Mouse (Mus musculus) hindbrain, embryonic 14.5 days (tissue): ENCODE results near the gene Enkur. TPM values are rescaled to one million over a fixed set of nuclear protein-coding genes. Genes with fewer than 3 reads are reported as not detected.
"Not testable (repeated sequence)": the region's sequence is repeated elsewhere in the genome, so short reads cannot be mapped to it uniquely, and the experiment has no call there.

Experiments used
- ATAC-seq: fragments of 200-750 bp; cut with Nextera tagmentation; 2 replicates; pipeline ENCODE4 v1.8.0; 2017; ENCODE audit warnings: moderate number of reproducible peaks, mild to moderate bottlenecking, moderate TSS enrichment, moderate library complexity; ENCODE audit not compliant: low FRiP score
- DNase-seq: peaks from one replicate; pipeline ENCODE4 v3.0.0-alpha.2; 2015; ENCODE audit warnings: low spot score
- H3K27ac ChIP-seq: fragments of 300-500 bp; sonication (generic); 2 replicates; pipeline ENCODE4 v1.5.1; 2014; ENCODE audit warnings: mild to moderate bottlenecking, moderate library complexity
- H3K27me3 ChIP-seq: fragments of 300-500 bp; sonication (generic); 2 replicates; pipeline ENCODE4 v1.6.1; 2014; ENCODE audit warnings: mild to moderate bottlenecking, low read length, mixed read lengths; ENCODE audit not compliant: control insufficient read depth, insufficient read depth
- H3K36me3 ChIP-seq: fragments of 300-500 bp; sonication (generic); replicated peaks from 2 replicates; pipeline ENCODE4 v1.6.1; 2014; ENCODE audit not compliant: control insufficient read depth, insufficient read depth
- H3K4me1 ChIP-seq: fragments of 300-500 bp; sonication (generic); replicated peaks from 2 replicates; pipeline ENCODE4 v1.6.1; 2014; ENCODE audit warnings: antibody characterized with exemption, low read length, mixed read lengths; ENCODE audit not compliant: control insufficient read depth, insufficient read depth
- H3K4me2 ChIP-seq: fragments of 300-500 bp; sonication (generic); replicated peaks from 2 replicates; pipeline ENCODE4 v1.6.1; 2014; ENCODE audit warnings: mild to moderate bottlenecking, moderate library complexity
- H3K4me3 ChIP-seq: fragments of 300-500 bp; sonication (generic); replicated peaks from 2 replicates; pipeline ENCODE4 v1.5.1; 2014; ENCODE audit warnings: mild to moderate bottlenecking, low read length
- H3K9ac ChIP-seq: fragments of 300-500 bp; sonication (generic); 2 replicates; pipeline ENCODE4 v1.6.1; 2014
- H3K9me3 ChIP-seq: fragments of 300-500 bp; sonication (generic); 2 replicates; pipeline ENCODE4 v1.6.1; 2016; ENCODE audit warnings: low read length; ENCODE audit not compliant: control insufficient read depth
- WGBS: fragments of 180-500 bp; shearing (Covaris S2); extraction: QIAGEN DNeasy Blood & Tissue Kit; methylation state at CpG from one replicate; pipeline ENCODE4 v1.1.7; 2014; 5-methylcytosine and 5-hydroxymethylcytosine counted together
- polyA plus RNA-seq: library from polyadenylated mRNA; unstranded; fragments of >200 nt; fragmentation: Nextera tagmentation; extraction: Ambion mirVana; gene quantifications from 2 replicates; pipeline ENCODE4 v1.2.1, GENCODE M21; 2014

Gene Enkur
- 5.3 and 7.9 TPM in 2 replicates for polyA plus RNA-seq

GRCm38 (mm10) chr2:21204912-21205830 is at the start of gene Enkur, which contains the start of gene Thnsl1:
Gene Enkur (minus strand): TSS chr2:21205365.
Gene Thnsl1 (plus strand): TSS chr2:21205724.
- Histone ChIP-seq H3K27me3 (no peaks in the 10 kb centered on the region), H3K9ac (peak within 1 kb of the TSS; percentile 65), H3K4me3 (peak within 1 kb of the TSS; percentile 58), H3K9me3 (no peaks in the 10 kb centered on the region), H3K27ac (peak within 1 kb of the TSS; percentile 85), H3K4me1 (peaks cover 22% of the 10 kb centered on the region), H3K36me3 (no peaks in the 10 kb centered on the region), H3K4me2 (peak within 1 kb of the TSS; percentile 80)
- peak; percentile 99 for DNase-seq
- WGBS, result 3% methylated on average over 43 of the region's 43 CpGs
- ATAC-seq, result peak; percentile 99

DNA sequence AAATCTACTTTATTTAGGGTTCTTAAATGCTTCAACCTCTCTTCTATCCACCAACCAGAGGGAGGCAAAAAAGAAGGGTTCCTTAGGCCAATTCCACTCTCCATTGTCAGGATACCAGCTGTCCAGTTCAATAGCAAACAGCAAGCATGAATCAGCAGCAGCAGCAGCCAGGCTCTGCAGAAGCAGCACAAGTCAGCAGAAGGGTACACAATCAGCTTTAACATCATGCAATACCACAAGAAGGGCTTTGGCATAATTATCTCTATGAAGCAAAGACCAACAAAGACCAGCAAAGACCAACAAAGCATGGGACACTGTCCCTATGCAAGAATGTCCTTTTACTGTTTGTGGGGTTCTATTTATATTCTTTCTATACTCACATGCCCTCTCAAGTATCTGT is 49.1 kb upstream of the Enkur start:
- Histone ChIP-seq H3K27me3 (no peaks in the 10 kb centered on the region), H3K4me1 (no peaks in the 10 kb centered on the region), H3K4me2 (no peak overlapping the region), H3K27ac (no peak overlapping the region), H3K9ac (no peak overlapping the region), H3K9me3 (no peaks in the 10 kb centered on the region), H3K36me3 (no peaks in the 10 kb centered on the region), H3K4me3 (no peak overlapping the region)
- DNase-seq, result no peak
- ATAC-seq, result no peak

DNA sequence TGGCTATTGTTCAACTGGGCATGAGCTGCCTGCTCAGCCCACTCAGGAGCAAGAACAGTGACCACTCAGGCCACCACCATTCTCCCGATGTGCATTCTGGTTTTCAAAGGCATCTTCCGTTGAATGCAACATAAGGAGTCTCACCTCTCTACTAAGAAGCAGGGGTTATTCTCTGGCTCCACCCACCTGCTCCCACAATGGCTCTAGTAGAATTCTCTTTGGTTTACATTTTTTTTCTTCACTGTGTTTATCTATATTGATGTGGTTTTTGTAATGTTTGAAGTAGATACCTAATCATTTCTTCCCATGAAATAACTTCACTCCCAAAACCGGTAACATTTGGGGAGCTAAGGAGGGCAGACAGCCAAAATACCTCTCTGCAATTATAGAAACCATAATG is 48.5 kb upstream of the Enkur start:
- H3K36me3 ChIP-seq, result no peaks in the 10 kb centered on the region
- H3K9ac ChIP-seq, result no peak overlapping the region
- no peaks in the 10 kb centered on the region for H3K4me1 ChIP-seq
- H3K9me3 ChIP-seq, result no peaks in the 10 kb centered on the region
- no peak overlapping the region for H3K27ac ChIP-seq
- DNase-seq, result no peak
- no peaks in the 10 kb centered on the region for H3K27me3 ChIP-seq
- whole genome bisulfite sequencing, result 82% methylated on average over 3 of the region's 3 CpGs
- ATAC-seq, result no peak
- H3K4me3 ChIP-seq, result no peak overlapping the region
- no peak overlapping the region for H3K4me2 ChIP-seq

DNA sequence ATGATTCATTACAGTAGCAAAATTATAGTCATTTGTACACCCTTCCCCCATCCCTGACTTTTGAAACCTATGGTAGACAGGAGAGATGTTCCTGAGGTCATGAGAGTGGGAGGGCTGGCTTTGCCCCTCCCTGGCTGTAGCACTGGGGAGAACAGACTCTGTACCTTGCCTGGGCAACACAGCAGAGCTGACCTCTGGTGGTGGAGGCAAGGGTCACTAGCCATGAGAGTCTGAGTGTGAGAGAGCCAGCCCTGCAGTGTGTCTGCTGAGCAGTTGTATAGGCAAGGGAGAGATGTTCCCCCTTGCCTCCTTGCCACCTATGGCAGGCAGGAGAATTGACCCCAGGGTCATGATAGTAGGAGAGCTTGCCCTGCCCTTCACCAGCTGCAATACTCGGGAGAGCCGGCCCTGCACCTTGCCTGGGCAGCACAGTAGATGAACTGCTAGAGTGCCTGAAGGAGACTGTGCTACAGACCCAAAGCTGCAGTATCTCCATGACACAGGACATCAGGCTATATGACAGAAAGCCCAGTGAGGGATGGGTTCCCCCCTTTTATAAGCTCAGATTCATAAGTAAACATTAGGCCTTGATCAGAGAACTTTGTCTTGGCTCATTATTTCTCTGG is 40.4 kb upstream of the Enkur start:
- 93% methylated on average over 2 of the region's 2 CpGs for WGBS
- H3K27me3 ChIP-seq, result no peaks in the 10 kb centered on the region
- no peaks in the 10 kb centered on the region for H3K36me3 ChIP-seq
- no peak overlapping the region for H3K4me2 ChIP-seq
- no peak overlapping the region for H3K4me3 ChIP-seq
- no peaks in the 10 kb centered on the region for H3K9me3 ChIP-seq
- no peaks in the 10 kb centered on the region for H3K4me1 ChIP-seq
- H3K9ac ChIP-seq, result no peak overlapping the region
- ATAC-seq (no peak), DNase-seq (no peak)
- H3K27ac ChIP-seq, result no peak overlapping the region

DNA sequence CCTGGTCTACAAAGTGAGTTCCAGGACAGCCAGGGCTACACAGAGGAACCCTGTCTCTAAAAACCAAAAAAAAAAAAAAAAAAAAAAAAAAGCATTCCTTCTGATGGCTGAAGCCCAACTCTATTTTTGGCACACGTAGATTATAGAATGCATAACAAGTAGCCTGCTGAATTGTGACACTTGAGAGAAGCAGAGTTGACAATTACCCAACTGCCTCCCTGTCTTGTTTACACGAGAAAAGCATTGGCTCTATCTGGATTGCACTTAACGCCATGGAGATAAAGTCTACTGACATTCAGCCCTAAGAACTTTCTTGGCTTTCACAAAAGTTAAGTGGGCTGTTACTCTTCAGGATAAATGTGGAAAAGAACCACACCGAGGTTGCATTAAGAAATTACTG is 39.8 kb upstream of the Enkur start:
- 76% methylated on average over 4 of the region's 4 CpGs for WGBS
- ATAC-seq (no peak), DNase-seq (no peak)
- H3K36me3 ChIP-seq, result no peaks in the 10 kb centered on the region
- H3K4me3 ChIP-seq, result no peak overlapping the region
- no peaks in the 10 kb centered on the region for H3K4me1 ChIP-seq
- no peaks in the 10 kb centered on the region for H3K9me3 ChIP-seq
- no peak overlapping the region for H3K4me2 ChIP-seq
- H3K27ac ChIP-seq, result no peak overlapping the region
- no peak overlapping the region for H3K9ac ChIP-seq
- no peaks in the 10 kb centered on the region for H3K27me3 ChIP-seq

- not testable (repeated sequence) for ATAC-seq, H3K9ac ChIP-seq, H3K4me2 ChIP-seq, H3K9me3 ChIP-seq, H3K4me3 ChIP-seq, H3K27me3 ChIP-seq, DNase-seq, H3K4me1 ChIP-seq, H3K36me3 ChIP-seq, H3K27ac ChIP-seq
- WGBS, result 89% methylated on average over 3 of the region's 6 CpGs
Measured at GRCm38 (mm10) chr2:21244104-21244503, 38.9 kb upstream of the Enkur start.

- no peak for ATAC-seq
- 81% methylated on average over 5 of the region's 5 CpGs for WGBS
- Histone ChIP-seq H3K27ac (no peak overlapping the region), H3K36me3 (no peaks in the 10 kb centered on the region), H3K9ac (no peak overlapping the region), H3K9me3 (no peaks in the 10 kb centered on the region), H3K27me3 (no peaks in the 10 kb centered on the region), H3K4me1 (no peaks in the 10 kb centered on the region), H3K4me2 (no peak overlapping the region), H3K4me3 (no peak overlapping the region)
- DNase-seq, result no peak
Measured at GRCm38 (mm10) chr2:21236846-21237245, 31.7 kb upstream of the Enkur start.

GRCm38 (mm10) chr2:21235844-21236386 is 30.8 kb upstream of the Enkur start:
- Histone ChIP-seq H3K27ac (no peak overlapping the region), H3K27me3 (no peaks in the 10 kb centered on the region), H3K9ac (no peak overlapping the region), H3K9me3 (no peaks in the 10 kb centered on the region), H3K4me2 (no peak overlapping the region), H3K36me3 (no peaks in the 10 kb centered on the region), H3K4me3 (no peak overlapping the region), H3K4me1 (no peaks in the 10 kb centered on the region)
- ATAC-seq (no peak), DNase-seq (no peak)
- 95% methylated on average over 4 of the region's 4 CpGs for WGBS

- 88% methylated on average over 9 of the region's 9 CpGs for WGBS
- H3K4me3 ChIP-seq, result no peak overlapping the region
- no peak overlapping the region for H3K9ac ChIP-seq
- no peaks in the 10 kb centered on the region for H3K36me3 ChIP-seq
- ATAC-seq (no peak), DNase-seq (no peak)
- H3K27ac ChIP-seq, result no peak overlapping the region
- H3K4me1 ChIP-seq, result no peaks in the 10 kb centered on the region
- no peaks in the 10 kb centered on the region for H3K27me3 ChIP-seq
- no peaks in the 10 kb centered on the region for H3K9me3 ChIP-seq
- no peak overlapping the region for H3K4me2 ChIP-seq
Measured at GRCm38 (mm10) chr2:21234871-21235648, 29.9 kb upstream of the Enkur start.
